Mouse (Mus musculus) midbrain, postnatal 0 days (tissue): ENCODE measurements around the gene Txnrd1. TPM values are rescaled to one million over a fixed set of nuclear protein-coding genes. Genes with fewer than 3 reads are reported as not detected.
A peak's percentile ranks its signal among the peaks of the same experiment; 100 is the strongest.

Source experiments
- ATAC-seq: fragments of 200-750 bp; cut with Nextera tagmentation; 2 replicates; pipeline ENCODE4 v1.8.0; 2017; ENCODE audit warnings: moderate number of reproducible peaks, mild to moderate bottlenecking, moderate TSS enrichment, moderate library complexity; ENCODE audit not compliant: low FRiP score
- DNase-seq: peaks from one replicate; pipeline ENCODE4 v3.0.0-alpha.2; 2015; ENCODE audit warnings: low spot score
- H3K27ac ChIP-seq: fragments of 300-500 bp; sonication (generic); 2 replicates; pipeline ENCODE4 v1.5.1; 2014; ENCODE audit warnings: low read depth, mild to moderate bottlenecking, low read length, mixed read lengths
- H3K27me3 ChIP-seq: fragments of 300-500 bp; sonication (generic); 2 replicates; pipeline ENCODE4 v1.6.1; 2014; ENCODE audit warnings: low read length, control low read depth, mixed read lengths; ENCODE audit not compliant: insufficient read depth
- H3K36me3 ChIP-seq: fragments of 300-500 bp; sonication (generic); 2 replicates; pipeline ENCODE4 v1.6.1; 2014; ENCODE audit warnings: low read length, control low read depth, mixed read lengths; ENCODE audit not compliant: insufficient read depth
- H3K4me1 ChIP-seq: fragments of 300-500 bp; sonication (generic); 2 replicates; pipeline ENCODE4 v1.6.1; 2014; ENCODE audit warnings: mild to moderate bottlenecking, control low read depth, antibody characterized with exemption, low read length, mixed read lengths; ENCODE audit not compliant: insufficient read depth
- H3K4me2 ChIP-seq: fragments of 300-500 bp; sonication (generic); 2 replicates; pipeline ENCODE4 v1.6.1; 2014; ENCODE audit warnings: low read depth, mild to moderate bottlenecking, low read length, mixed read lengths; ENCODE audit not compliant: poor library complexity, severe bottlenecking
- H3K4me3 ChIP-seq: fragments of 300-500 bp; sonication (generic); 2 replicates; pipeline ENCODE4 v1.5.1; 2014; ENCODE audit warnings: low read depth, mild to moderate bottlenecking, low read length, moderate library complexity
- H3K9ac ChIP-seq: fragments of 300-500 bp; sonication (generic); replicated peaks from 2 replicates; pipeline ENCODE4 v1.6.1; 2014; ENCODE audit warnings: mild to moderate bottlenecking, low read length, moderate library complexity, mixed read lengths; ENCODE audit not compliant: poor library complexity, severe bottlenecking
- H3K9me3 ChIP-seq: fragments of 300-500 bp; sonication (generic); 2 replicates; pipeline ENCODE4 v1.6.1; 2016; ENCODE audit warnings: low read length, control low read depth
- CTCF ChIP-seq: IDR thresholded peaks from 2 replicates; pipeline ENCODE4 v1.5.1; 2016; ENCODE audit warnings: antibody characterized with exemption, mild to moderate bottlenecking
- WGBS: fragments of 180-500 bp; shearing (Covaris S2); extraction: QIAGEN DNeasy Blood & Tissue Kit; methylation state at CpG from one replicate; pipeline ENCODE4 v1.1.7; 2014; 5-methylcytosine and 5-hydroxymethylcytosine counted together
- polyA plus RNA-seq: library from polyadenylated mRNA; unstranded; fragments of >200 nt; fragmentation: Nextera tagmentation; extraction: Ambion mirVana; gene quantifications from 2 replicates; pipeline ENCODE4 v1.2.1, GENCODE M21; 2015
- total RNA-seq: library from RNA; depleted of rRNA; stranded (reverse); fragments of >200 nt; gene quantifications from 2 replicates; pipeline ENCODE4 v1.2.3, GENCODE M21; 2014; rRNA removed

Gene Txnrd1
- 83.2 and 86.4 TPM in 2 replicates for total RNA-seq
- 56.7 and 61.7 TPM in 2 replicates for polyA plus RNA-seq

- ATAC-seq (no peak), DNase-seq (no peak)
- H3K27ac ChIP-seq = no peak within 1 kb of the TSS
- H3K36me3 ChIP-seq = no peaks in the 10 kb centered on the region
- H3K4me1 ChIP-seq = no peaks in the 10 kb centered on the region
- H3K4me3 ChIP-seq = no peak within 1 kb of the TSS
- no peak for TF ChIP-seq CTCF
- no peak within 1 kb of the TSS for H3K9ac ChIP-seq
- no peaks in the 10 kb centered on the region for H3K9me3 ChIP-seq
- WGBS = 45% methylated on average over 9 of the region's 9 CpGs
- no peaks in the 10 kb centered on the region for H3K27me3 ChIP-seq
- no peak within 1 kb of the TSS for H3K4me2 ChIP-seq
These were observed at the start of gene Txnrd1 for GRCm38 (mm10) chr10:82833926-82834325. TSS of gene Txnrd1 (plus strand) at chr10:82833951.

- DNase-seq (no peak), ATAC-seq (no peak)
- no peak for TF ChIP-seq CTCF
- Histone ChIP-seq H3K4me1 (no peaks in the 10 kb centered on the region), H3K9ac (no peak overlapping the region), H3K27me3 (no peaks in the 10 kb centered on the region), H3K4me3 (no peak overlapping the region), H3K9me3 (no peaks in the 10 kb centered on the region), H3K27ac (no peak overlapping the region), H3K4me2 (no peak overlapping the region), H3K36me3 (no peaks in the 10 kb centered on the region)
These were observed 44.6 kb upstream of the Txnrd1 start for GRCm38 (mm10) chr10:82789181-82789580.

GRCm38 (mm10) chr10:82790504-82790903 is 43.2 kb upstream of the Txnrd1 start:
- no peak for TF ChIP-seq CTCF
- H3K9ac ChIP-seq = no peak overlapping the region
- ATAC-seq (no peak), DNase-seq (no peak)
- no peaks in the 10 kb centered on the region for H3K4me1 ChIP-seq
- no peaks in the 10 kb centered on the region for H3K9me3 ChIP-seq
- no peak overlapping the region for H3K4me3 ChIP-seq
- no peaks in the 10 kb centered on the region for H3K36me3 ChIP-seq
- no peaks in the 10 kb centered on the region for H3K27me3 ChIP-seq
- no peak overlapping the region for H3K4me2 ChIP-seq
- WGBS = 89% methylated on average over 5 of the region's 5 CpGs
- no peak overlapping the region for H3K27ac ChIP-seq

DNA sequence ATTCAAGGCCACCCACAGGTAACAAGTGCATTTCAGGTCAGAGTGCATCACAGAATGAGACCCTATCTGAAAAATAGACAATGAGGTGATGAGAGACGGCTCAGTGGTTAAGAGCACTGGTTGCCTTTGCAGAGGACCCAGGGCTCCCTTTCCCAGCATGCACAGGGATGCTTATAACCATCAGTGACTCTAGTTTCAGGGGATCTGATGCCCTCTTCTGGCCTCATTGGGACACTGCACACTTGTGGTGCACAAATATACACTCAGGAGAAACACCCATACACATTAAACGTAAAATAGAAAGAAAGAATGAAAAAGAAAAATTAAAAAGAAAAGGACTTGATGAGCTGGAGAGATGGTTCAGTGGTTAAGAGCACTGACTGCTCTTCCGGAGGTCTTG is 42.0 kb upstream of the Txnrd1 start:
- no peak overlapping the region for H3K4me2 ChIP-seq
- ATAC-seq (no peak), DNase-seq (no peak)
- peak; percentile 6; the same call in 1 of the 2 replicates for TF ChIP-seq CTCF
- 93% methylated on average over 3 of the region's 3 CpGs for WGBS
- H3K27me3 ChIP-seq = no peaks in the 10 kb centered on the region
- no peak overlapping the region for H3K27ac ChIP-seq
- no peak overlapping the region for H3K4me3 ChIP-seq
- H3K36me3 ChIP-seq = no peaks in the 10 kb centered on the region
- no peak overlapping the region for H3K9ac ChIP-seq
- H3K9me3 ChIP-seq = no peaks in the 10 kb centered on the region
- no peaks in the 10 kb centered on the region for H3K4me1 ChIP-seq

- ATAC-seq (no peak), DNase-seq (no peak)
- no peak for TF ChIP-seq CTCF
- no peaks in the 10 kb centered on the region for H3K36me3 ChIP-seq
- no peaks in the 10 kb centered on the region for H3K4me1 ChIP-seq
- H3K9me3 ChIP-seq = no peaks in the 10 kb centered on the region
- H3K4me2 ChIP-seq = no peak overlapping the region
- H3K27ac ChIP-seq = no peak overlapping the region
- H3K9ac ChIP-seq = no peak overlapping the region
- H3K27me3 ChIP-seq = no peaks in the 10 kb centered on the region
- H3K4me3 ChIP-seq = no peak overlapping the region
- WGBS = 68% methylated on average over 2 of the region's 2 CpGs
These were observed 41.4 kb upstream of the Txnrd1 start for GRCm38 (mm10) chr10:82792311-82792710.

GRCm38 (mm10) chr10:82795071-82795731 is 38.5 kb upstream of the Txnrd1 start:
- H3K27ac ChIP-seq = no peak overlapping the region
- DNase-seq (peak; percentile 66), ATAC-seq (peak; percentile 52)
- H3K27me3 ChIP-seq = no peaks in the 10 kb centered on the region
- no peaks in the 10 kb centered on the region for H3K9me3 ChIP-seq
- H3K4me1 ChIP-seq = no peaks in the 10 kb centered on the region
- no peaks in the 10 kb centered on the region for H3K36me3 ChIP-seq
- peak; percentile 59 for TF ChIP-seq CTCF
- H3K9ac ChIP-seq = no peak overlapping the region
- WGBS = 44% methylated on average over 15 of the region's 15 CpGs
- H3K4me3 ChIP-seq = no peak overlapping the region
- H3K4me2 ChIP-seq = peak overlapping the region; percentile 15; the same call in 1 of the 2 replicates
